Mouse (Mus musculus): ENCODE results near the gene C2cd5. TPM values are rescaled to one million over a fixed set of nuclear protein-coding genes. Genes with fewer than 3 reads are reported as not detected.

The C2cd5 gene
- polyA plus RNA-seq, 1 experiment from 2014 or later, result 16.0 TPM

DNA sequence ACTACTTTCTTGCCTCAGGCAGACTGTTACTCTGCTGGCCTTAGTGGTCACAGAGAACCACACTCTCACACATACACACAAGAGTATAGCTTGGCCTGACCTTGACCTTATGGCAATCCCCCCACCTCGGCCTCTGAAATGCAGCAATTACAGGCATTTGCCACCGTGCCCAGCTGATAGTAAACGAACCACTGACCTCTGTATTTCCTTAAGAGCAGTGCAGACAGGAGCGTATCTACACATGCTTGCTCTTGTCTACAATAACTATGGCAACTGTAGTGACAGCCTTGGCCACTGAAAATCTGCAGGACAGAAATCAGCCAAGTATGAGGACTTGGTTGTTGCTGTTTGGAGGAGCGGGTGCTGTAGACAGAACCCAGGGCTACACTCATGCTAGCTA lies 37.4 kb upstream of the C2cd5 start:
- no peak overlapping the region for H3K4me2 ChIP-seq
- no peak for ATAC-seq (replicated peaks; ENCODE audit: insufficient number of reproducible peaks, insufficient read depth, low FRiP score, low read depth)
- no peaks in the 10 kb centered on the region for H3K4me1 ChIP-seq (replicated peaks)
- H3K36me3 ChIP-seq, result no peaks in the 10 kb centered on the region
- H3K9me3 ChIP-seq (replicated peaks), result no peaks in the 10 kb centered on the region
- H3K9ac ChIP-seq, result no peak overlapping the region
- 44% methylated on average over 5 of the region's 5 CpGs for WGBS
- no peak overlapping the region for H3K27ac ChIP-seq
- H3K4me3 ChIP-seq, result no peak overlapping the region
- H3K27me3 ChIP-seq, result no peaks in the 10 kb centered on the region

DNA sequence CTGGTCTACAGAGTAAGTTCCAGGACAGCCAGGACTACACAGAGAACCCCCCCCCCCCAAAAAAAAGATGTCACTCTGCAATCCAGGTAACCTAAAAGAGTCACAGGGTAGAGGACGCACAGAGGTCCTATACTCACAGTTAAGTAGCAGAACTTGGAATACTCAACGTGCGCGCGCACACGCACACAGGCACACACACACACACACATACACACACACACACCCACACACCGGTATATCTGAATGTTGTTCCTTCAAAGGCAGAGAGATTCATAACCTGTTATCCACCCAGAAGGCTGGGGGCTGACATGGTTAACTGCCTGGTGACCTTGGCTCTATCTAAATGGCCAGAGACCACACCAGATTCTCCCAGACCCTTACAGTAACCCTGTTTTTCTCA lies 36.7 kb upstream of the C2cd5 start:
- no peaks in the 10 kb centered on the region for H3K9me3 ChIP-seq (replicated peaks)
- no peak overlapping the region for H3K9ac ChIP-seq
- H3K36me3 ChIP-seq, result no peaks in the 10 kb centered on the region
- H3K4me2 ChIP-seq, result no peak overlapping the region
- no peaks in the 10 kb centered on the region for H3K27me3 ChIP-seq
- no peak overlapping the region for H3K27ac ChIP-seq
- H3K4me3 ChIP-seq, result no peak overlapping the region
- no peaks in the 10 kb centered on the region for H3K4me1 ChIP-seq (replicated peaks)
- 98% methylated on average over 7 of the region's 7 CpGs for WGBS
- ATAC-seq (replicated peaks; ENCODE audit: insufficient number of reproducible peaks, insufficient read depth, low FRiP score, low read depth), result no peak

DNA sequence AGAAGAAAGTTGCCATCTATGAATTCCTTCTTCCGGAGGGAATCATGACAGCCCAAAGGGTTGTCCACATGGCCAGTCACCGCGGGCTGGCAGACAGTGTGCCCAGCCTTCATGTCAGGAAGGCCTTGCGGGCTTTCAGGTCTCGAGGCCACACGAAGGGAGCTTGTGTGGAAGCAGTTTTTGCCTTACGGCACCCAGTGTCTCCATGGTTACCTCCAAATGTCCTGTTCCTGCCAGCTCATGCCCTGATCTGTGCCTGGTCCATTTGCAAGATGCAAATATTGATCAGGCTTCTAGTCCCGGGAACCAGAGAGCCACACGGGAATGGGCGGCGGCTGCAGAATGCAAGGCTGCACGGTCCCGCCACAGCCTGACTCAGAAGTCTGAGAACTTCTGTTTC lies 35.2 kb upstream of the C2cd5 start:
- ATAC-seq (replicated peaks; ENCODE audit: insufficient number of reproducible peaks, insufficient read depth, low FRiP score, low read depth), result no peak
- WGBS, result 87% methylated on average over 13 of the region's 13 CpGs

DNA sequence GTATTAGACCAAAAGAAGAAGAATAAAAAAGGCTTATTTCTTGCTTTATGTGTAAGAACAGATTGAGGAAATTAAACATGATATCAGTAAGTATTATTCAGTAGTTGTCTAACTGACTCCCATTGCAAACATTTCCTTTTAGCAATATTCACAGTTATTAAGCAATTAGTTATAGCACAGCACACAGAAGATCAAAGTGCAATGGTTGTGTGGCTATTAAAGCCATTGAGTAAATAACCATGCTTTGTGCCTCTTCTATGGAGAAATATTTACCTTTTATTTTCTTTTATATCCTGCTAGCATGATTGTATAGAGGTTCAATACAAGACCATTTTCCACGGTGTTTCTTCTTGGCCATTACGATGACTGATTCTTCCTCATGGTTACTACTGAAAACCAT lies 33.2 kb upstream of the C2cd5 start:
- H3K27me3 ChIP-seq, result no peaks in the 10 kb centered on the region
- H3K4me1 ChIP-seq (replicated peaks), result no peaks in the 10 kb centered on the region
- WGBS, result 86% methylated on average over 2 of the region's 2 CpGs
- no peak overlapping the region for H3K4me2 ChIP-seq
- H3K27ac ChIP-seq, result no peak overlapping the region
- no peak overlapping the region for H3K9ac ChIP-seq
- H3K9me3 ChIP-seq (replicated peaks), result 0 out of 2 replicates have a peak, but pooled peaks cover 6% of the 10 kb centered on the region
- no peaks in the 10 kb centered on the region for H3K36me3 ChIP-seq
- no peak for ATAC-seq (replicated peaks; ENCODE audit: insufficient number of reproducible peaks, insufficient read depth, low FRiP score, low read depth)
- H3K4me3 ChIP-seq, result no peak overlapping the region

More for the DNA sequence above, 35.2 kb upstream of the C2cd5 start:
- Histone ChIP-seq H3K9me3 (replicated peaks) (0 out of 2 replicates have a peak, but pooled peaks cover 6% of the 10 kb centered on the region), H3K27me3 (no peaks in the 10 kb centered on the region), H3K27ac (no peak overlapping the region), H3K4me2 (no peak overlapping the region), H3K4me1 (replicated peaks) (no peaks in the 10 kb centered on the region), H3K9ac (no peak overlapping the region), H3K36me3 (no peaks in the 10 kb centered on the region), H3K4me3 (no peak overlapping the region)

DNA sequence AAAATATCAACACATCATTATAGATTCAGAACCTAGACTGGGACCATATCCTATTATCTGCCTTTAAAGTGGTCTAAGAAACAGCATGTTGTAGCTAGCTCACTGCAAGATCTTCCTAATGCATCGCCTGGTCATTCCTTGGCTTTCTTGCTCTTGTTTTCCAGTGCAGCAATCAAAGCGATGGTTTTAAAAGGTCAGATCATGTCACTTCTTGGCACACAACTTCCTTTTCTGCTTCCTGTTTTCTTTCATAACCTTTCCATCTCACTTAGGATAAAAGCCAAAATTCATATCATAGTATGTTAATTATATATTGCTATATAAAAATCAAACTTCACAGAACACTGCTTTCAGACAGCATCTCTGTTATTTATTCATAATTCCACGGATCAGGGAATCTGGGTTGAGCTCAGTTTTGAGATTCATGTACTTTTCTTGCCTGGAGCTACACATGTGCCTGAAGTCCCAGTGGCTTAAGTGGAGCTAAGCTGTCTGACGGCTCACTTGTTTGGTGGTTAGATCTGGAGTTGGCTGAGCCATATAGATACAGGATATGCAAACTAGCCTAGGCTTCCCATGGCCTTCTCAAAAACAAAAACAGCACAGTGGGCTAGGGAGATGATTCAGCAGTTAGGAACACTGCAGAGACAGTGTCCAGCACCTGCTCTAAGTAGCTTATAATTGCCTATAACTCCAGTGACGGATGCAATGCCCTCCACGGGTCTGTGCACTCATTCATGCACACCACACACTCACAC lies 32.1 kb upstream of the C2cd5 start:
- ATAC-seq (replicated peaks; ENCODE audit: insufficient number of reproducible peaks, insufficient read depth, low FRiP score, low read depth), result no peak
- WGBS, result 71% methylated on average over 6 of the region's 6 CpGs
- no peaks in the 10 kb centered on the region for H3K4me1 ChIP-seq (replicated peaks)

DNA sequence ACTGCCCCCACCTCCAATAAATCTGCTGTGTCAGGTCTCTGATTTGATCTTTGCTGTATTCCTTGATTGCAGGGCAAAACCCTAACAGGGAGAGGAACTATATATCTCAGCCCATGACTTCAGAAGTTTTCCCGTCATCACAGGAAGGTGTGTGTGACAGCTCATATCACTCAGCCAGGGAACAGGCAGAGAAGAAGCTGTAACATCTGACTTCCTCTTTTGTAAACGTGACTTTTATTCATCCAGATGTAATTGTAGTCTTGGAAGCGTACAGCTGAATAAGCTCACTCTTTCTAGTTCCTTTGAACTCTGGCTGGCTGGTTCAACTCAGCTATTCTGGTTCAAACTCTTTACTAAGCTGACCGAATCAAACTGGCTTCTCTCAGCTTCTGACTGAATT lies 30.5 kb upstream of the C2cd5 start:
- no peak for ATAC-seq (replicated peaks; ENCODE audit: insufficient number of reproducible peaks, insufficient read depth, low FRiP score, low read depth)
- no peak overlapping the region for H3K4me2 ChIP-seq
- no peak overlapping the region for H3K4me3 ChIP-seq
- H3K9ac ChIP-seq, result no peak overlapping the region
- no peaks in the 10 kb centered on the region for H3K27me3 ChIP-seq
- no peak overlapping the region for H3K27ac ChIP-seq
- H3K9me3 ChIP-seq (replicated peaks), result 0 out of 2 replicates have a peak, but pooled peaks cover 6% of the 10 kb centered on the region
- H3K4me1 ChIP-seq (replicated peaks), result no peaks in the 10 kb centered on the region
- 69% methylated on average over 4 of the region's 4 CpGs for WGBS
- H3K36me3 ChIP-seq, result no peaks in the 10 kb centered on the region

More for the DNA sequence above, 32.1 kb upstream of the C2cd5 start:
- no peak overlapping the region for H3K4me3 ChIP-seq
- H3K27me3 ChIP-seq, result no peaks in the 10 kb centered on the region
- H3K4me2 ChIP-seq, result no peak overlapping the region
- H3K9ac ChIP-seq, result no peak overlapping the region
- no peaks in the 10 kb centered on the region for H3K36me3 ChIP-seq
- no peak overlapping the region for H3K27ac ChIP-seq
- 0 out of 2 replicates have a peak, but pooled peaks cover 6% of the 10 kb centered on the region for H3K9me3 ChIP-seq (replicated peaks)

DNA sequence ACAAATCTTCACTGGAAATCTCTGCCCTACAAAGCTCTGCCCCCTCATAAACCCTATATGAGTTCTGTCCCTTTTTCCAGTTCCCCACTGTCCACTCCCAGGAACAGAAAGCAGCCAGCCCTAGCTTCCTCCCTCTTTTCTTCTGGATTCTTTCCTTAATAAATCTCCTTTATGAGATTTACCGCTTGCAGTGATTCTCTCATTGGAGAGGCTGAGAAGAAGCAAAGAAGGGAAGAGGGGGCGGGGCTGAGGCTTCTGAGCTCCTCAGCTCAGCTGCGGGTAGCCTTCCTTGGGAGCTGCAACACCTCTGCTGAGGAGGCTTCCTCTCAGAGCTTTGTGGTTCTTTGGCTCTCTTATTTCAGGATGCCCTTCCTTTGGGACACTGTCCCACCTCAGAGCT lies 30.0 kb upstream of the C2cd5 start:
- Histone ChIP-seq H3K9ac (no peak overlapping the region), H3K27ac (no peak overlapping the region), H3K36me3 (no peaks in the 10 kb centered on the region), H3K27me3 (no peaks in the 10 kb centered on the region), H3K4me3 (no peak overlapping the region), H3K4me1 (replicated peaks) (no peaks in the 10 kb centered on the region), H3K9me3 (replicated peaks) (0 out of 2 replicates have a peak, but pooled peaks cover 6% of the 10 kb centered on the region), H3K4me2 (no peak overlapping the region)
- WGBS, result 71% methylated on average over 3 of the region's 3 CpGs
- no peak for ATAC-seq (replicated peaks; ENCODE audit: insufficient number of reproducible peaks, insufficient read depth, low FRiP score, low read depth)

DNA sequence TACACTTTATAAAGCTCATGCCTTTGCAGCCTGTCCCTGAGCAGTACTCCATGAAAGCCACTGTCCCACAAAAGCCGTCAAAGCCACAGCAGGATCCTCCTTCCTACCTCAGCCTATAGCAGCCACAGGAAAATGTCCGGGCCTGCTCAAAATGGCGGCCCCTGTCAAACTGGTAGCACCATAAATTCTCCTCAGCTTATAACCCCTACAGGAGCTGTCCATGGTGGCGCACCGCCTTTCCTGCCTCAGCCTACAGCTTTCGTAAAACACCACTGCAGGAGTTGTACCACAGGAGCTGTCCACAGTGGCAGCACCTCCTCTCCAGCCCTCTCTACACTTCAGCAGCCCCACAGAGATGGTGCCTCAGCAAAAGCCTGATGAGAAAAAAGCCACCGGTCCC lies 29.5 kb upstream of the C2cd5 start:
- Histone ChIP-seq H3K4me1 (replicated peaks) (no peaks in the 10 kb centered on the region), H3K27me3 (no peaks in the 10 kb centered on the region), H3K9me3 (replicated peaks) (0 out of 2 replicates have a peak, but pooled peaks cover 6% of the 10 kb centered on the region), H3K36me3 (no peaks in the 10 kb centered on the region), H3K27ac (no peak overlapping the region), H3K4me2 (no peak overlapping the region), H3K4me3 (no peak overlapping the region), H3K9ac (no peak overlapping the region)
- 82% methylated on average over 7 of the region's 7 CpGs for WGBS
- ATAC-seq (replicated peaks; ENCODE audit: insufficient number of reproducible peaks, insufficient read depth, low FRiP score, low read depth), result no peak

DNA sequence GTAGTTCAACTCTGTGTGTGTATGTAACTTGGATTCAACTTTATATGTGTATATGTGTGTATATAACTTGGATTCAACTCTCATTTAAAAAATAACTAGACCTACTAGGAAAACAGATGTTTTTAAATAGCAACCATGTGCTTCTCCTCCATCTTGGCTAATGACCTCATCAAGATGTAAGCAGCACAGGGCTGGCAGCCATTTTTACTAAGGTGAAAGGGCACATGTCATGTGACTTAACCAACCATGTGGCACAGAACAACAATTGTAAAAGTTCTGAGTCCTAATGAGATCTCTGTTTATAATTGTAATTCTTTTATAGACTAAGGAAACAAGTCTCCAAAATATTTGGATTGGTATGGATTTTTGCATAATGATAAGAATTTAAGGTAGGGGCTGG lies 25.8 kb upstream of the C2cd5 start:
- no peak overlapping the region for H3K9ac ChIP-seq
- ATAC-seq (replicated peaks; ENCODE audit: insufficient number of reproducible peaks, insufficient read depth, low FRiP score, low read depth), result no peak
- no peaks in the 10 kb centered on the region for H3K27me3 ChIP-seq
- H3K27ac ChIP-seq, result no peak overlapping the region
- no peaks in the 10 kb centered on the region for H3K36me3 ChIP-seq
- H3K4me3 ChIP-seq, result no peak overlapping the region
- H3K4me2 ChIP-seq, result no peak overlapping the region
- H3K4me1 ChIP-seq (replicated peaks), result no peaks in the 10 kb centered on the region
- 0 out of 2 replicates have a peak, but pooled peaks cover under 1% of the 10 kb centered on the region for H3K9me3 ChIP-seq (replicated peaks)

DNA sequence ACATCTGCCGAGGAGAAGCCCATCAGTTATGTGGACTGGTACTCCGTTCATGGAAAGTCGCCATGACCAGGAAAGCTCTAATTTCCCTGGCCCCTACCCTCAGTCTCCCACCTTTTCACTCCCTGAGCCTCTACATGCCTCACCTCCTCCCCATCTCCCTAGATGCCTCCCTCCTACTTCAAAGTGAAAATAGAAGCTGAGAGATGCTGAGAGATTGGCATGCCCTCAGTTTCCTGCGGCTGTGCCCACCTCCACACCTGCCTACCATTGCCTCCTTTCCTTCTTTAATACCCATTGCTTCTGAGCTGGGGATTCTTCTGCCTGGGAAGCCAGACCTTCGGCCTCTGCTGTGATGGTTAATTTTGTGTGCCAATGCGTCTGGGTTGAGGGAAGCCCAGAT lies 19.4 kb upstream of the C2cd5 start:
- no peaks in the 10 kb centered on the region for H3K9me3 ChIP-seq (replicated peaks)
- no peak for ATAC-seq (replicated peaks; ENCODE audit: insufficient number of reproducible peaks, insufficient read depth, low FRiP score, low read depth)
- H3K4me3 ChIP-seq, result no peak overlapping the region
- no peaks in the 10 kb centered on the region for H3K36me3 ChIP-seq
- H3K27me3 ChIP-seq, result no peaks in the 10 kb centered on the region
- WGBS, result 87% methylated on average over 6 of the region's 6 CpGs
- no peak overlapping the region for H3K9ac ChIP-seq
- H3K27ac ChIP-seq, result no peak overlapping the region
- peaks cover 9% of the 10 kb centered on the region for H3K4me1 ChIP-seq (replicated peaks)
- no peak overlapping the region for H3K4me2 ChIP-seq

DNA sequence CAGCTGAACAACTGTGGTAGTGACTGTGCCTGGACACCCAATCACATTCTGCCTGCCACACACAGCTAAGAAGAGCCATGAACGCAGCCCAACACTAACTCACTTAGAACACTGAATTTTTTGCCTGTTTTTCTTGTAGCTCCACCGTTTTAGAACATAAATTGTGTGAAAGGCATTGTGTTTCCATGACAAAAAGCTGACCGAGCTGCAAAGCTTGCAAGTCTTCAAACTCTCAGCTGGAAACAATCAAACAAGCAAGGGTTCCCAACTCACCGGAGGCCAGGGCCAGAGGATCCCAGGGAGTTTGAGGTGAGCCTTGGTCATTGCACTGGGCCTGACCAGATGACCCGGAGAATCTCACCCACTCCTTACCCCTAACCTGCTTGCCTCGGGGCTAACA lies 16.8 kb upstream of the C2cd5 start:
- no peak overlapping the region for H3K27ac ChIP-seq
- H3K4me3 ChIP-seq, result no peak overlapping the region
- H3K9ac ChIP-seq, result no peak overlapping the region
- no peaks in the 10 kb centered on the region for H3K27me3 ChIP-seq
- 63% methylated on average over 6 of the region's 6 CpGs for WGBS
- no peak for ATAC-seq (replicated peaks; ENCODE audit: insufficient number of reproducible peaks, insufficient read depth, low FRiP score, low read depth)
- H3K4me2 ChIP-seq, result no peak overlapping the region
- H3K4me1 ChIP-seq (replicated peaks), result peaks cover 9% of the 10 kb centered on the region
- no peaks in the 10 kb centered on the region for H3K36me3 ChIP-seq
- H3K9me3 ChIP-seq (replicated peaks), result no peaks in the 10 kb centered on the region

DNA sequence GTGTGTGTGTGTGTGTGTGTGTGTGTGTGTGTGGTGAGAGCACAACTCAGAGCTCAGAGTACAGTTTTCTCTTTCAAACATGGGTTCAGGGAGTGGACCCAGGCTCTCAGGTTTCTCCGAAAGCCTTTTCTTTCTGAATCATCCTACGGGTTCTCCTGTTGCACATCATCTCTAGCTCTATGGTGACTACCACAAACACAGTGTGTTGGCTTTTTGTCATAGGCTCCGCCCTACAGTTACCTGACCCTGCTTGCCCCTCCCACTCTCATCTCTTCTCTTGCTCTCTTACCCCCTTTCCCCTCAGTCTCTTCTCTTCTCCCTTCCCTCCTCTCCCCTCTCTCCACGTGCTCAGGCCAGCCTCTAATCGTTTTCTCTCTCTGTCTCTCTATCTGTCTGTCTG lies 15.6 kb upstream of the C2cd5 start:
- H3K27ac ChIP-seq, result no peak overlapping the region
- H3K9ac ChIP-seq, result no peak overlapping the region
- H3K27me3 ChIP-seq, result no peaks in the 10 kb centered on the region
- no peak overlapping the region for H3K4me3 ChIP-seq
- 69% methylated on average over 5 of the region's 5 CpGs for WGBS
- H3K4me2 ChIP-seq, result no peak overlapping the region
- 0 out of 2 replicates have a peak, but pooled peaks have one; percentile 39 for ATAC-seq (replicated peaks; ENCODE audit: insufficient number of reproducible peaks, insufficient read depth, low FRiP score, low read depth)
- H3K9me3 ChIP-seq (replicated peaks), result no peaks in the 10 kb centered on the region
- H3K4me1 ChIP-seq (replicated peaks), result peaks cover 9% of the 10 kb centered on the region
- H3K36me3 ChIP-seq, result no peaks in the 10 kb centered on the region

Measured in heart, embryonic 15.5 days (tissue).